Mouse (Mus musculus) cerebellum, adult 11-12 months (tissue): ENCODE data around the gene Sh2d1b2.
"Not testable (repeated sequence)": the region's sequence is repeated elsewhere in the genome, so short reads cannot be mapped to it uniquely, and the experiment has no call there.

Experiments
- DNase-seq: peaks from one replicate; pipeline ENCODE4 v3.0.0; 2022

Sh2d1b2 gene

GRCm38 (mm10) chr1:170232688-170233087 lies at the start of gene Sh2d1b2:
Gene Sh2d1b2, plus strand, starts transcription at chr1:170232749.
- DNase-seq = not testable (repeated sequence)

- no peak for DNase-seq
These were observed 47.4 kb upstream of the Sh2d1b2 start for GRCm38 (mm10) chr1:170185137-170185536.

- DNase-seq = no peak
These were observed 46.0 kb upstream of the Sh2d1b2 start for GRCm38 (mm10) chr1:170186531-170186930.

- DNase-seq = no peak
These were observed 43.9 kb upstream of the Sh2d1b2 start for GRCm38 (mm10) chr1:170188601-170189000.

- DNase-seq = no peak
These were observed 42.3 kb upstream of the Sh2d1b2 start for GRCm38 (mm10) chr1:170190225-170190624.

GRCm38 (mm10) chr1:170191925-170192324 lies 40.6 kb upstream of the Sh2d1b2 start:
- no peak for DNase-seq

GRCm38 (mm10) chr1:170196211-170196610 lies 36.3 kb upstream of the Sh2d1b2 start:
- DNase-seq = no peak

GRCm38 (mm10) chr1:170200379-170200778 lies 32.2 kb upstream of the Sh2d1b2 start:
- no peak for DNase-seq

GRCm38 (mm10) chr1:170206395-170206794 lies 26.2 kb upstream of the Sh2d1b2 start:
- no peak for DNase-seq

- no peak for DNase-seq
These were observed 19.2 kb upstream of the Sh2d1b2 start for GRCm38 (mm10) chr1:170213181-170213879.

GRCm38 (mm10) chr1:170214383-170214756 lies 18.2 kb upstream of the Sh2d1b2 start:
- no peak for DNase-seq

- peak; percentile 92 for DNase-seq
These were observed 17.6 kb upstream of the Sh2d1b2 start, which contains the start of gene Uhmk1 for GRCm38 (mm10) chr1:170214757-170215522. Gene Uhmk1, minus strand, starts transcription at chr1:170215397.

GRCm38 (mm10) chr1:170215590-170215989 lies 17.0 kb upstream of the Sh2d1b2 start:
- DNase-seq = no peak

GRCm38 (mm10) chr1:170218091-170218884 lies 14.3 kb upstream of the Sh2d1b2 start:
- no peak for DNase-seq

- no peak for DNase-seq
These were observed 12.2 kb upstream of the Sh2d1b2 start for GRCm38 (mm10) chr1:170220351-170220750.

- DNase-seq = no peak
These were observed 9.3 kb upstream of the Sh2d1b2 start for GRCm38 (mm10) chr1:170223276-170223675.

GRCm38 (mm10) chr1:170245016-170245415 lies 12.5 kb downstream of the Sh2d1b2 start:
- DNase-seq = no peak

GRCm38 (mm10) chr1:170254893-170255559 lies 22.5 kb downstream of the Sh2d1b2 start:
- DNase-seq = no peak

GRCm38 (mm10) chr1:170255560-170255910 lies 23.0 kb downstream of the Sh2d1b2 start:
- DNase-seq = peak; percentile 90

- no peak for DNase-seq
These were observed 37.7 kb downstream of the Sh2d1b2 start for GRCm38 (mm10) chr1:170270281-170270680.

- DNase-seq = no peak
These were observed 38.1 kb downstream of the Sh2d1b2 start for GRCm38 (mm10) chr1:170270696-170271095.

GRCm38 (mm10) chr1:170273252-170273651 lies 40.7 kb downstream of the Sh2d1b2 start:
- DNase-seq = no peak

GRCm38 (mm10) chr1:170277016-170277415 lies 44.5 kb downstream of the Sh2d1b2 start, which contains the start of gene Sh2d1b1:
Gene Sh2d1b1, plus strand, starts transcription at chr1:170277320.
- DNase-seq = no peak
